Mouse (Mus musculus): ENCODE data around the gene Elmo1.

The Elmo1 gene

DNA sequence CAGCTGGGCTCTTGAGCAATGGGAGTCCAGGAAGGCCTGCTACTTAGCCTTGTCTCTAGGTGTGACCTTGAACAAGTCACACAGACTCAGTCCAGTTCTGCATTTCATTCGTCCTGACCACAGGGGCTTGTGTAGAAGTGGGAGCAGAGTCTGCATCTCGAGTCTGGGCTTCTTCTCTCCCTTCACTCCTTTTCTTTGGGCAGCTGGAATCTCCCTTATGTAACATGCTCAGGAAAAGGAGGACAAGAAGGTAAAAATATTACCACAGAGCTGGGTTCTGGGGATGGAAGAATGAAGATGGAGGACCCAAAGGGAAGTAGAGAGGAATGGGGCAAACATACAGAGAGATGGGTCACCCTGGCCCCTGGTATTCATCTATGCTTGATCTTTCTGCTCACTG, 447.1 kb downstream of the Elmo1 start:
- no peak for DNase-seq (ENCODE audit: low spot score)

DNA sequence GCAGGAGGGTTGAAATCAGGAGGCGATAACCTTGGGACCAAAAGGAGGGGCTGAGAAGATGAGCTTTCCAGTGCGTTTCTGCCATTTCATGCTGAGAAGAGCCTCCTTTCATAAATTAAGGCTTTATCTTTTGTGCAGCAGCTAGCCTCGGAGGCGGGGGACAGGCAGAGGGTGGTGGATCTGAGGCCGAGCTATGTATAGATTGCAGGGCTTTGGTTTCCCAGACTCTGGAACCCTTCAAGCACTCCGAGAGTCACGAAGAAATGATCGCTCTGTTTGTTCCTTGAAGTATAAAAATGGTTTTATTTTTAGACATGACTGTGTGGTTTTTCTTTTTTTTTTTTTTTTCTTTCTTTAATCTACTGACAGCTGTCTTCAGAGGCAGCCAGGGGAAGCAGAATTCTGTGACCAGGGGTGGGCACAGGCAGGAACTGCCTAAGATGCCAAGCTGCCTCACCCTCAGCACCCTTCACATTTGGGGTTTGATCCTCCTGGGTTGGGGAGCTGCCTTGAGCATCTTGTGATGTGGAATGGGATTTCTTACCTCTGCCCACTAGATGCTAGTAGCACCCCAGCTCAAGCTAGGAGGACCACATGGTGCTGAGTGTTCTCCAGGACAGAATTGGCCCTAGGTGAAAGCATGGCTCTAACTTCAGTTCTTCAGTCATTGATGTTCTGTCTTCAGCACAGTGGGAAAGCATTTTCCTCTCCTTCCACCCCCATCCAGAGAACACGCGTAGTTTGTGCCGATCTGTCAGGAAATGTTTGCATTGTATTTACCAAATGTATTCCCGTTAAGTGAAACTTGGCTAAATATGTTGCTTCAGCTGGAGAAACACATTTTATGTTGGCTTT, 448.0 kb downstream of the Elmo1 start:
- DNase-seq (ENCODE audit: low spot score), result no peak

DNA sequence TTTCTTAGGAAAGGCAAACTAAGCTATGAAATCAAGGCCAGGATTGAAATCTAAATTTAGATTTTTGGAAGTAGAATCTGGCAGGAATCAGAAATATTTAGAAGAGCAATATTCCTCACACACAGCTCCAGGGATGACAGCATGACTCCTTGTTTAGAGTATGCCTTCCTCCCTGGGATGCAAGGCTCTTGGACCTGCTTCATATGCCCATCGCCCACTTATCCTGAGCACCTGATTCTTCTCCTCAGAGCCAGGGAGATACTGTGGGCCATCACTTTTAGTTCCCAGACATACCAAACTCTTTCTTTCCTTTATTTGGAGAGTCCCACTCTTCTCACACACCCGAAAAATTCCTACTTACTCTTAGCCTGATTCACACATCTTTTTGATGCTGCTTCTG, 449.2 kb downstream of the Elmo1 start:
- DNase-seq (ENCODE audit: low spot score), result no peak

DNA sequence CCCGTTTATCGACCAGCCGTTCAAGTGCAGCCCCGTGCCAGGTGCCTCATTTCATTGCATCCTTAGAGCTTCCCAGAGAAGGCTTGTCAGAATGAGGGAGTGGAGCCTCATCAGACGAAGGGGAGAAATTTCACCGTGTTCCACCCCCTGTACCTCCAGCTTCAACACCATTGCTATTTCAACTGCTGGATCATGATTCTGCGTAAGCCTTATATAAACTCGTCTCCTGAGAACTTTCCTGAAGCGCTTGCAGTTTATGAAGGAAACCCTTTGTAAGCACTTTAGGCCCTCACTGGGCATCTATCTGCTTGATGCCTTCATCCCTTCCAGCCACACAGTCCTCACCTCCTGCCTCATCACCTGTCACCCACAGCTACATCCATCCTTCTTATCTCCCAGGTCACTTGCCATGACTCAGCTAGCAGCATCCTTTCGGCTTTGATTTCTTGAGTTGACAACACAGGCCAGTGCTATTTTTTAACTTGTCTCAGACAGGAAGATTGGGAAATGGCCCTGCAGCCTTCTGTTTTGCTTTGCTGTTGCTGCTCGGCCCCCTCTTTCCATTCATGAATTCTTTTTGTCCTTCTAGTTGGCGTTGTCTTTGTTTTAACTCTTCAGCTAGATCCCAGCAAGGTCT, 456.3 kb downstream of the Elmo1 start:
- no peak for DNase-seq (ENCODE audit: low spot score)

DNA sequence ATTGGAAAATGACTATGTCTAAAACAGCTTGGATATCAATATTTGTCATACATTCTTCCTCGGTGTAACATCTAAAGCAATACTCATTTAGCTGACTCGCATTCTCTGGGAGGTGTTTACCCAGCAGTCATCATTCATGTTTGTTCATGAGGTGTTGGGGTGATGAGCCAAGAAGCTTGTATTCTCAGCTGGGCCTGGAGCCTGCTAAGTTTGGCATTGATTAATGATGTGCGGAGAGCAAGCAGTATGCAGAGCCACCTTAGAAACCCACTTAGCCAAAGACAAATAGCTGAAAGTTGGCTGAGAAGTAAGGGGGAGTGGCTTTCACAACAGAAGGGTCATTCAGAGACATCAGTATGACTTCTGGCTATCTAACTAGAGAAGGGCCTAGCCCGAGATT, 459.6 kb downstream of the Elmo1 start:
- DNase-seq (ENCODE audit: low spot score), result no peak

DNA sequence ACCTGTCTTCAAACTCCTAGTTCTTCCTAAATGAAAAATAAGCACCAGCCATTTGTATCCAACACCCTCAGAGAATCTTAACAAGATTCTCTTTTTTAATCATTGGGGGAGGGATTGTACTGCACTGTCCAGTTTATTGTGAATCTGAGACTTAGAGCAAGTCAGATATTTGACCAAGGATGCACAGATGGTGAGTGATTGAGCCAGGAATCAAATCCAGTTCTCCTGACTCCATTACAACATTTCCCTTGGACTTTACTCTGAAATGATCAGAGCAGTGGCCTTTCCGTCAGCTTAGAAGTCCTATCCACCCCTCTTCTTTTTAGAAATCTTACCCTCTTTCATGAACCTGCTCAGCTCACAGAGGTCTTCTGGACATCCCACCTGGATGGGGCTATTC, 461.2 kb downstream of the Elmo1 start:
- DNase-seq (ENCODE audit: low spot score), result no peak

DNA sequence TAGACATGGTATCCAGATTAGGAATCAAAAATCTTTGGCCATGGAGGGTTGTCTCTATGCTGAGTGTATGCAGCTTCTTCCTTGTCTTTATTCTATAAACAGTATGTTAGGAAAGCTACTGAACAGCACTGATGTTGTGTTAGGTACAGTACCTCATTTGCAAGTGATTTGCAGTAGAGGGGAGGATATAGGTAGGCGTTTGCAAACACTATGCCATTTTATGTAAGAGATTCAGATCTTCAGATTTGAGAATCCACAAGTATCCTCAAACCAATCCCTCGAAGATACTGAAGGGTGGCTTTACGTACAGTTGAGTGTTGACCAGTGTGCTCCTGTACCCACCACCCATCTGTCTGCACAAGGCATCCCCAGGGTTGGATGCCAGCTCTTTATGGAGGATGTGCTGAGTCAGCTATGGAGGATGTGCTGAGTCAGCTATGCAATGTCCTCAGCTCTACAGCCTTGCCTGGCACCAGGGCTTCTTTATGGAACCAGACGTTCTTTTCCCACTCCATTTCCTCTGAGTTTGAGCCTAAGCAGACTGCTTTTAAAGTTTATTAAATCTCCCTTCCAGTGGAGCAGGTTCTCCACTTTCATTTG, 465.6 kb downstream of the Elmo1 start:
- DNase-seq (ENCODE audit: low spot score), result no peak

DNA sequence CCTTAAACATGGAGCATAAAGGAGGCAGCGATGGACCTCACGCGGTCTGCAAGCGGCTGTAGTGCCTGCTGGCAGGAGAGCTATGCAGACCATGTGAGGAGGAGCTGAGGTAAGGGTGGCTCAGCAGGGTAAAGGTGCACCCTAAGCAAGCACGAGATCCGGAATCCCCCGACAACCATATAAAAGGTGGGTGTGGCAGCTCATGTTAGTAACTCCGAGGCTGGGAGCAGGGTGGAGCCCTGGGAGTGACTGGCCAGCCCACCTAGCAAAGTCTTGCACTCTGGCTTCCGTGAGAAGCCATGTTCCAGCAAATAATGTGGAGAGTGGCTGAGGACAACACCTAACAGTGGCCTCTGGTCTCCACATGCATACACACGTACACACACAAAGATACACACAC, 466.3 kb downstream of the Elmo1 start:
- DNase-seq (ENCODE audit: low spot score), result no peak

DNA sequence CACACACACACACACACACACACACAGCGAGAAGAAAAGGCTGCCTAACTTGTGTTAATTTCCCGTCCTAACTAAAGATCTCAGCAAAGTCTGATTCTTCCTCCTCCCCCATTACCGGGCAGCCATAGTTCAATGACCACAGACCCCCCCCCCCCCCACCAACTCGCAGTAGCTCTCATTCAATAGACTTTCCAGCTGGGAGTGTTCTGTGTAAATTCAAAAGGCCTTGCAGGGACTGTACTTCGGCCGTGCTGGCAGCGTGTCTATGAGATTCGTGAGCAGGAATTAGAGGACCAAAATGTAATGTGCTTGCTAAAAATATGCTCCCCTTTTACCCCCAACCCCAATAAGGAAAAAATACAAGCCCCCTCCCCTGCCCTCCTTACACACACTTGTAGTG, 466.8 kb downstream of the Elmo1 start:
- no peak for DNase-seq (ENCODE audit: low spot score)

DNA sequence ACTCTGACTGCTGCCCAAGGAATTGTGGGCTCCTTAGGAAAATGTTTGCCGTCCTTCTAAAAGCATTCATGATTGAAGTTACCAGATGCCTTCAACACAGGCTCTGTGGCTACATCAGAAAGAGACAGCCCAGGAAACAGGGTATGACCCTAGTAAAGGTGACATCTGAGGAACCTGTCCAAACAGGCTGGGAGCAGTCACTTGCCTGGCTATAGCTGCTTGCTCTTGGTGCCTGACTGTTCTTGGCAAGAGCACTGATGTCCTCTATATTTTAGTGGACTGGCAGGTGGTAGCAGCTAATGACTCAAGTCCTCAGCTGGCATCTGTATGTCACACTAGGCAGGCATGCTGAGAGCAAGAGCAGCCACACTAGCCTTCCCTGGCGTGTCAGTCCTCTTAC, 468.0 kb downstream of the Elmo1 start:
- DNase-seq (ENCODE audit: low spot score), result no peak

DNA sequence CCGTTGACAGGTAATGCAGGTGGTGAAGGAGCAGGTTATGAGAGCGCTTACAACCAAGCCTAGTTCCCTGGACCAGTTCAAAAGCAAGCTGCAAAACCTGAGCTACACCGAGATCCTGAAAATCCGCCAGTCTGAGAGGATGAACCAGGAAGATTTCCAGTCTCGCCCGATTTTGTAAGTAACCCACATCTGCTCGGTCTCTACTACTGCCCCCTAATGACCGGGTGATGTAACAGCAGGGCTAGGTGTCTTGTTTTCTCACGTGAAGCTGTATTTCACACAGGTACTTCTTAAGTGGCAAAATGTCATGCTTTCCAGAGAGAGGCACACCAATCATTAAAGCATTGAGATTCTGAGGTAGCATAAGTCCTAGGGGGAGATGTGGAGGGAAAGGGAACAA, 474.0 kb downstream of the Elmo1 start:
- no peak for DNase-seq (ENCODE audit: low spot score)

DNA sequence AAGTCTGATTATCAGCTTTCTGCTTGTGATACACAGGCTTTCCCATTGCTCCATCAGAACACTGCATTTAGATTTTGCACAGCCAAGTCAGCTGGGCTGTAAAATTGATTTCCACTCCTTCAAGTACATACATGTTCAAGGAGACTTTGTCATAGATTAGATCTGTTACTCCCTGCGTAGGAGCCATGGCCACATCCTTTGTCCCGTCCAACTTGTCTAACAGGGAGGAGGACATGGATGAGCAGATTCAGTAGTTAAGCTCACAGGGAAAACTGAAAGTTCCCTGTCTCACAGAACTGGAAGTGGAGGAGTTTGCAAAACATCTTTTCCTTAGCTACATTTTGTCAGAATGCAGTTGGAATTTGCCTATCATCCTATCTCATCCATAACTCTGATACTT, 484.8 kb downstream of the Elmo1 start:
- DNase-seq (ENCODE audit: low spot score), result no peak

DNA sequence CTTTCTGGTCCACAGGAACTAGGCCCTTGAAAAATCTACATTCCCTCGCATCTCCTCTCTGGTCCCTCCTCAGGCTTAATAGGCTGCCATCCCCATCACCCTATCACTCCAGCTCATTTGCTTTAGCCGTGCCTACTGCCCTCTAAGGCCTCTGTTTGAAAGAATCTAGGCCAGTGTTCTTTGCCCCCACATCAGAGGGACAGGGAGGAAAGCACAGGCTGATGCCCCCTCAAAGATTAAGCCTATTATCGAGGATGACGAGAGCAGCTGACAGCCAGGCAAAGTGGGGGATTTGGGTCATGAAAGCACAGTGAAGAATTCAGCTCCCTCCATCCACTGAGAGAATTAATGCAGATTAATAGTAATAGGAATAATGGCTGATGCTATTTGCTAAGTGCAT, 495.5 kb downstream of the Elmo1 start:
- no peak for DNase-seq (ENCODE audit: low spot score)

DNA sequence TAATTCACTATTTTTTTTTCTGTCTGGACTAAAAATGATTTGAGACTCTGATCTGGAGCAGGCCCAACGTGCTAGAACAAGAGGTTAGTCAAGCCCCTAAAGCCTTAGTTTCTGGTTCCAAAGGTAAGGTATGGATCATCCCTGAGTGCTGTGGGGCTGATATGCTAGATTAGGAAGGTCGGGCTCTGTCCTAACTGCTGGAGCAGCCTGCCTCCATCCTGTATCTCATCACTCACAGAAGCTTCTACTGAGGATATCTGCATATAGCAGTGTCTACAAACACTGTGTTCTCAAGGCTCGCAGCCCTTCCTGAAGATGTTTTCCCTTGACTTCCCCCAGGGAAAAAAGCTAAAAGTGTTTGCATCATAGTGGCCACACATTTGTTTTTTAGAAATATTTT, 496.1 kb downstream of the Elmo1 start:
- no peak for DNase-seq (ENCODE audit: low spot score)

DNA sequence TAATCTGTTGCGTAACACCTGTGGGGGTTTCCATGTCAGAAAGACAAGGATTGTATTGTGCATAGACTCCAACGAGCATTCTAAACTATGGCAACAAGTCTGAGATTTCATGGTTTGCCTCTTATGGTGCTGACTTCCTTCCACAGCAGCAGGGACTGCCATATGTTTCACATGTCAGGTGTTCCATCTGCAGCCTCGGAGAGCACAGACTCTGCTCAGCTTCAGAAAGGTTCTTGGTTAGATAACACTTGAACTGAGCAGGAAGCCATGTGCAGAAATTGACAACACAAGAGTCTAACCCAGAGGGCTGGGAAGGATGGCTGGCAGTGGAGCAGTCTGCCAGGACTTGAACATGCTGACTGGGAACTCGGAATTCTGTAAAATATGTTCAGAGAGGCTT, 500.6 kb downstream of the Elmo1 start:
- no peak for DNase-seq (ENCODE audit: low spot score)

DNA sequence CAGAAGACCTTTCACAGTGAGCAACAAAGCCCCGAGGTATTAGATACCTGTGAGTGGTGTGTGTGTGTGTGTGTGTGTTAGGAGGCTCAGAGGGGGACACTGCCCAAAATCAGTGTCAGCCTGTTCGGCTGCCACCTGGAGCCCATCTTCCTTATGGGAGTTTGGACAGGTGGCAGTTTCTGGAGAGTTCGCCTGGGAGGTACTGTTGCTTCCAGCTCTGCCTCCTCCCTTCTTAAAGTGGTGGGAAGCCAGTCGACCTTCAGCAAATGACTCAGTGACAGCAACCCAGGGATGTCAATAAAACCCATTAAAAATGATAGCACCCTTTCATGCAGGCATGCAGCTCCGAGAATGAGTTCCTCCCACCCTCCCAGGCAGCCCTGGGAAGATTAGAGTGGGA, 506.9 kb downstream of the Elmo1 start:
- DNase-seq (ENCODE audit: low spot score), result no peak

DNA sequence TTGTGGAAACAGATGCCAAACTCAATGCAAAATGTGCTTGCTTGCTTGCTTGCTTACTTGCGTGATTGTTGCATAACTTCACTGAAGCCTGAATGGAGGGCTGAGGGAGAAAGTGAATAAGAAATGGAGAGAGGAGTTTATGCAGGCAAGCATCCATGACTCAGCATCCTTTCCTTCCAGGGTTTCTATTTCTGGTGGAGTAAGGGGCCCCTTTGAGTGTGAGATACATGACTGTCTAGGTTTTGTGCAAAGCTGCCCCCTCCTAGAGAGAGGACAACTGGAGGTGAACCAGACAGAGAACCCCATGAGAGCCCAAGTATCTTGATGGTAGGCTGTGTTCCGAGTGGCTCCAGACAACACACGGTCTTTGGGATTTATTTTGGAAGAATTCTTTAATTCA, 508.2 kb downstream of the Elmo1 start:
- DNase-seq (ENCODE audit: low spot score), result no peak

DNA sequence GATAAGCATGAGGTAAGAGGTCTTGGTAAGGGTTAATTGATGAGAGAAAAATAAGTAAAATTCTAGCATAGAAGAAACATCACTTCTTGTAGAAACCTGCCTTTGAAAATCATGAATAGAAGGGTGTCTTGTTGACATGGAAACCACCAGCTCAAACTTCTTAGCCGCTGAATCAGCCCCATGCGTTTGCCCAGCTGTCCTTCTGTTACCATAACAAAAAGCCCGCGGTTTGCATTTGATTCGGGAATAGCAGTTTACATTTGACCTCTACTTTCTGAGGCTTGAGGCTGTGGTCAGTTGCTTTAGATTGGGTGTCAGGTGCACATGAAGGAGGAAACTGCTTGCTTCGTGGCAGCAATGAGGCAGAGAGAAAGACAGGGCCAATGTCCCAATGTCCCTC, 509.9 kb downstream of the Elmo1 start:
- DNase-seq (ENCODE audit: low spot score), result no peak

DNA sequence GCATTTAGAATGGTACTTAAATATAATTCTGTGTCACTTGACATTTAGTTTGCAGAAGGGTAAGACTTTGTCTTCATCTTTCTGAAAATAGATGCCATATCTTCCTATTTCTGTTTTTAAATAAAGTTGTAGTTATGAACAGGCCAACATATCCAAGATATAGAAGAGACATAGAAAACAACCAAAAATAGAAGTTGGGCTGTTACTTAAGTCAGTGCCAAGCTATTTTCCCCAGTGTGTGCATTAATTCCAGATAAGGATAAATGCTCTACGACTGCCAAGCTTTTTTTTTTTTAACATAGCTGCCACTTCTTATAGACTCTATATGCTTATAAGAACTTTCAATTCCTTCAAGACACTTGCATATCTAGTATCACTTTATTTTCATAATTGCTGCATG, 511.0 kb downstream of the Elmo1 start:
- DNase-seq (ENCODE audit: low spot score), result no peak

DNA sequence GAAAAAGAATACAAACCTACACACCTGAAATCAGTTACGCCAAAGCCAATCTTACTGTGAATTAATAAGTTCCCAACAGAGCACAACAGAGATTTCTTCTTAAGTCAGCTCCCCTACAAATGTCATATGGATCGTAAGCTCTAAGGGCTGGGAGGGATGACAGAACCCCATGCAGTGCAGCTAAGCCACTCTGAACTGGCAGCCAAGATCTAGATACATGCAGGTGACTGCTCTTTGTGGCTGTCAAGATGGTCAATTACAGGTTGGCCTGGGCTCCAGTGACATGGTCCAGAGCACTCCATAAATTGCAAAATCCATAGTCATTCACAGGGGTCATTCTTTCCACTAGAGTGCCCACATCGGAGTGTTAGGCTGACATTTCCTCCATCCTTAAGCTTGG, 516.5 kb downstream of the Elmo1 start:
- no peak for DNase-seq (ENCODE audit: low spot score)

DNA sequence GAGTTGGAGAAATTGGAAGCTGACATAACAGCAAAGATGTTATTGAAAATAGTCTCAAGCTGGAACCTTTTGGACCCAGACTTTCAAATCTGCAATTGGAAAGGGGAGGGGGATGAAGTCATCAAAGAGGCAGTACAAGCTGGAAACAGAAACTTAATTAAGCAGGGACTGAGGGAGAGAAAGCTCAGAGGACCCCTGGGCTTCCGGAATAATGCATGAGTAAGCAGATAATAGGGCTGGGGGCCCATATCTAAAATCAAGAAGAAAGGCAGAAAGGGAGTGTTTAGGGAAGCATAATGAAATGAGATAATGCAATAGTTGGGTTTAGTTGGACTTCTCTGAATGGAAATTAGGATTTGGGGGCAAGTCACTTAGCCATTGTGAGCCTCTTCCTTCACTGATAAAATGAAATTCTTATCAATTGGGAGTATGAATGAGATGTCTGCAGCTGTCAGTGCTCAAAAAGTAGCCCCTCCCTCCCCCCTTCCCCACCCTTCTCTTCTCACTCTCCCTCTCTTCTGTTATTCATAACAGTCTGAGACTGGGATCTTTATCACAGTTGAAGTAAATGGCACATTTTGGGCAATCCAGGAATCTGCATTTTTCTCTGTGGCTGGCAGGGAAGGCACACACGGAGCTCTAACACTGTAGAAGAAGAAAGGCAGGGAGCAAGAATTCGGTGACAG, 518.8 kb downstream of the Elmo1 start:
- DNase-seq (ENCODE audit: low spot score), result no peak

DNA sequence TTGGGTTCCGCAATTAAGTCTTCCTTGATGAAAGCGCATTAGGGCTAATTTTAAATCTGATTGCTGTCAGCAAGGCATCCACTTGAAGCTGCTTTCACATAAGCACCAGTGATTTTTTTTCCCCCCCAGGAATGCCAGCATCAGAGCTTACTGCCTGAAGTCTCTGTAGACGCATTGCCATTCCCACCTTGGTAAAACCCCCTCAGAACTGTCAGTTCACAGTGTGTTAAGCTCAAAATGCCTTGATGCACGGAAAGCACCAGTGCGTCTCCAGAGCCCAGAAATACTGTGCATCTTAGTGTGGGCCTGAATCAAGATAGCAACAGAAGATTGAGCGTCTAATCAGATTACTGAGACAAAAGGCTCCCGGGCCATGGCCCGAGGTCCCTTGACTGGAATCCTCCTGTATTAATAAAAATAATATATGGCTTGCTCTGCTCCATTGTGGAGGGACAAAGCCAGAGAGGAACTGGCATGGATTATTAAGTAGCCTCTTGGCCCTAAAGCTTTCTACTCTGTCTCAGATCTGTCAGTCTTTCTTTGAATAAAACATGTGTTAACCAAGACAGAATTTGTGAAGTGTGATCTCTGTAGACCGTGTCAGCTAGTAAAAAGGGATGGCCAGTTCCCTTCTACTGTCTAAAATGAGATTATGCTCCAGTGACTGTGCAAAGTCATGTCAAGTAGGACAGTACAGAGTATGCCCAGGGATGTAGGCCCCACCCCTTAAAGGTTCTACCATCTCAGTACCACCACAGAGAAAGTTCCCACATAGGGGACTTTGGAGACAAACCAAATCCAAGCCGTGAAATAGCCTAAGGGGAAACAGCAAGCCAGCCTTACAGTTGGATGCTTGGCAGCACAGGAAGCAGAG, 525.4 kb downstream of the Elmo1 start:
- DNase-seq (ENCODE audit: low spot score), result no peak

Data from urinary bladder, postnatal 14 days (tissue).